Mouse (Mus musculus) G1E (cell line): Measurements from ENCODE around the gene Acox1.

Experiments used
- CTCF ChIP-seq: IDR thresholded peaks from 2 replicates; pipeline ENCODE4 v1.5.1; 2012; ENCODE audit warnings: low read depth, low read length, inconsistent platforms, mixed read lengths
- GATA1 ChIP-seq: IDR thresholded peaks from 2 replicates; pipeline ENCODE4 v1.6.1; 2012; ENCODE audit warnings: borderline replicate concordance, low read length, inconsistent platforms, mixed read lengths
- GATA2 ChIP-seq: IDR thresholded peaks from 2 replicates; pipeline ENCODE4 v1.6.1; 2012; ENCODE audit warnings: low read depth, low read length, inconsistent platforms, borderline replicate concordance
- POLR2AphosphoS5 ChIP-seq: IDR thresholded peaks from 2 replicates; pipeline ENCODE4 v1.6.1; 2012; ENCODE audit warnings: low read depth, low read length, inconsistent platforms; ENCODE audit not compliant: insufficient replicate concordance
- TAL1 ChIP-seq: conservative IDR thresholded peaks from 2 replicates; pipeline ENCODE4 v1.6.1; 2012; ENCODE audit warnings: low read depth, low read length, inconsistent platforms, mixed read lengths

DNA sequence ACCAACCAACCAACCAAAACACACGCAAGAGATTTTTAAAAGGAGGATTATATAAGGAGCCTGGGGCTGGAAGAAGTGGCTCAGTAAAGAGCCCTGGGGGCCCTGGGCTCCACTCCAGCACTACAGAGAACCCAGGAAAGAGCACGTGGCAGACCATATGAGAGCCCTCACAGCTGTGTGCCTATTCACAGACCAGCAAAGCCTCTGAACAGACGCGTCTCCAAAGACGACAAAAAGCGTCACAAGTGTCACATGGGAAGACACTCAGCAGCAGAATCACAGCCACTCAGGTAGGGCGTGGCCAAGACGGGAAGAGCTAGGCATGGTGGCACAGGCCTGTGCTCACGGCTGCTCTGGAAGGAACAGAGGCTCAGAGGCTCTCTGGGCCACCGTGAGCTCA, 36.7 kb downstream of the Acox1 start:
- TF ChIP-seq CTCF = no peak
- TF ChIP-seq GATA1 = no peak
- TF ChIP-seq POLR2AphosphoS5 = no peak
- no peak for TF ChIP-seq GATA2
- TF ChIP-seq TAL1 = no peak
